Comparison of ENCODE assay signal across 9 mouse cellular contexts in the genomic region with DNA sequence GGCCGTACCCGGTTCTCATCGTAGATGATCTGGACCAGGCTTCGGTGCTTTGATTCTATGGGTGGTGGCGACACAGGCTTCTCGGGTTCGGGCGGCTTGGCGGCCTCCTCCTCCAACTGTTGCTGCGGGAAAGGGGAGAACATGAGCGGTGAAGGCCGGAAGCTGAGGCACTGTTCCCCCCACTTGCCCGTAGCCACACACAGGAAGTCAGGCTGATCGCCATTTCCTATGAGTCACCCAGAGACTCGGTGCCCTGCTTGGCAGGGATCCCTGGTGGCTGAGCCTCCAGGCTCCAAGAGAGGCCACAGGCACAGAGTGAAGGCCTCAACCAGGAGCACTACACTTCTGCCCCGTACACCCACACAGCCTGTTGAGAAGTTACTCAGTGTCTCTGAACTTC.
A peak's percentile ranks its signal among the peaks of the same experiment; 100 is the strongest.
DNase-seq lines count a peak whose midpoint lies in the region; ATAC-seq and TF ChIP-seq lines count a peak whose summit lies in the region.
"Had no signal": no experiment of that assay in that cellular context is flagged by ENCODE, and none has a peak within 500 bp of the region (broad histone marks: within the 10 kb centered on the region; RNA-seq: fewer than 3 reads in every experiment).

No protein-coding gene starts in this region.

- peak; percentile 53 for DNase-seq in cerebellum, adult 11 months
- DNase-seq in cerebellum, postnatal 10 days, result no peak
- peak; percentile 97 for DNase-seq in 416B (ENCODE audit: low read depth)
- peak; percentile 89 for DNase-seq in brain, adult 2 months (ENCODE audit: low read depth, low spot score)
- DNase-seq in heart, postnatal 36 days, result peak; percentile 61 to 63
- peak; percentile 83 for DNase-seq in lung, postnatal 36 days
- peak; percentile 64 to 75 for DNase-seq in thymus, postnatal 36 days
- no peak for DNase-seq in midbrain, postnatal 0 days (ENCODE audit: low spot score)

- no peak overlapping the region for H3K4me2 ChIP-seq in midbrain, postnatal 0 days (ENCODE audit: low read depth, low read length, poor library complexity, severe bottlenecking)
- H3K4me2 ChIP-seq: stomach, embryonic 15.5 days had no signal

- H3K4me3 ChIP-seq in midbrain, postnatal 0 days (ENCODE audit: low read depth, low read length), result no peak overlapping the region
- H3K4me3 ChIP-seq: stomach, embryonic 15.5 days had no signal

- H3K9me3 ChIP-seq in midbrain, postnatal 0 days (ENCODE audit: low read length), result no peaks in the 10 kb centered on the region
- H3K9me3 ChIP-seq: stomach, embryonic 15.5 days had no signal

- TF ChIP-seq CTCF in midbrain, postnatal 0 days (IDR thresholded peaks at IDR 0.05), result no peak

- H3K27me3 ChIP-seq in midbrain, postnatal 0 days (ENCODE audit: insufficient read depth, low read length), result no peaks in the 10 kb centered on the region
- H3K27me3 ChIP-seq: stomach, embryonic 15.5 days had no signal

- no peak overlapping the region for H3K27ac ChIP-seq in midbrain, postnatal 0 days (ENCODE audit: low read depth, low read length)
- H3K27ac ChIP-seq: stomach, embryonic 15.5 days had no signal

- WGBS in midbrain, postnatal 0 days, result 90% methylated on average over 16 of the region's 16 CpGs

- ATAC-seq in midbrain, postnatal 0 days (ENCODE audit: low FRiP score), result no peak

- H3K4me1 ChIP-seq in midbrain, postnatal 0 days (ENCODE audit: insufficient read depth, low read length), result peaks cover under 1% of the 10 kb centered on the region; the same call in 1 of the 2 replicates

- intact Hi-C loops in heart, postnatal 36 days (cut with DNase I), result loop anchor here (2.0 kb wide), 3 partner anchors 35 to 197 kb away; no protein-coding TSS in a partner anchor

- H3K9ac ChIP-seq in midbrain, postnatal 0 days (replicated peaks; ENCODE audit: low read length, poor library complexity, severe bottlenecking), result no peak overlapping the region
- H3K9ac ChIP-seq: stomach, embryonic 15.5 days had no signal

- H3K36me3 ChIP-seq in midbrain, postnatal 0 days (ENCODE audit: insufficient read depth, low read length), result peaks cover 38% of the 10 kb centered on the region

Comparison
In these comparisons a context has a peak if more than half of its experiments do, and no peak if none do; other contexts are left out.
1. DNase-seq: peak in cerebellum, adult 11 months (single experiment), 416B (single experiment), brain, adult 2 months (single experiment), heart, postnatal 36 days (2 of 2), lung, postnatal 36 days (single experiment) and thymus, postnatal 36 days (2 of 2); none in cerebellum, postnatal 10 days (0 of 2) and midbrain, postnatal 0 days (single experiment).